Comparison of ENCODE assay signal across 8 mouse cellular contexts in genomic region chr19:46598187-46598586, GRCm38 (mm10). TPM values are rescaled to one million over a fixed set of nuclear protein-coding genes. Genes with fewer than 3 reads are reported as not detected.
DNase-seq lines count a peak whose midpoint lies in the region; ATAC-seq and TF ChIP-seq lines count a peak whose summit lies in the region.

No protein-coding gene starts in this region.

- peak overlapping the region; percentile 33; the same call in 1 of the 2 replicates for H3K4me2 ChIP-seq in heart, embryonic 12.5 days
- peak overlapping the region; percentile 97 for H3K4me2 ChIP-seq in hindbrain, embryonic 12.5 days (replicated peaks)

- DNase-seq in heart, postnatal 10 days = no peak
- no peak for DNase-seq in midbrain, embryonic 10.5 days (ENCODE audit: low spot score)
- DNase-seq in cerebellum, adult 8-10 months = no peak
- no peak for DNase-seq in spleen, adult 18-20 months

- no peaks in the 10 kb centered on the region for H3K9me3 ChIP-seq in heart, embryonic 12.5 days (replicated peaks)
- no peaks in the 10 kb centered on the region for H3K9me3 ChIP-seq in E14TG2a.4 (ENCODE audit: low read length)
- no peaks in the 10 kb centered on the region for H3K9me3 ChIP-seq in hindbrain, embryonic 12.5 days (replicated peaks)
- H3K9me3 ChIP-seq in midbrain, embryonic 10.5 days (replicated peaks) = no peaks in the 10 kb centered on the region

- TF ChIP-seq CTCF in E14TG2a.4 (conservative IDR thresholded peaks at IDR 0.05; ENCODE audit: low read length) = no peak

- no peak for ATAC-seq in heart, embryonic 12.5 days (ENCODE audit: insufficient number of reproducible peaks, low FRiP score)
- peak; percentile 5; the same call in 1 of the 2 replicates for ATAC-seq in hindbrain, embryonic 12.5 days (ENCODE audit: low FRiP score)
- ATAC-seq in inflammation-experienced regulatory T-cells, adult 6 months = no peak

- no peak overlapping the region for H3K4me3 ChIP-seq in heart, embryonic 12.5 days
- H3K4me3 ChIP-seq in E14TG2a.4 (replicated peaks; ENCODE audit: low read length) = peak overlapping the region; percentile 98
- H3K4me3 ChIP-seq in hindbrain, embryonic 12.5 days = no peak overlapping the region
- H3K4me3 ChIP-seq in midbrain, embryonic 10.5 days = peak overlapping the region; percentile 94

- peaks cover 25% of the 10 kb centered on the region for H3K36me3 ChIP-seq in heart, embryonic 12.5 days
- H3K36me3 ChIP-seq in E14TG2a.4 (ENCODE audit: insufficient read depth, low read length) = peaks cover 15% of the 10 kb centered on the region
- H3K36me3 ChIP-seq in hindbrain, embryonic 12.5 days = peaks cover 18% of the 10 kb centered on the region; the same call in 1 of the 2 replicates
- peaks cover 44% of the 10 kb centered on the region for H3K36me3 ChIP-seq in midbrain, embryonic 10.5 days

- peaks cover 31% of the 10 kb centered on the region for H3K4me1 ChIP-seq in heart, embryonic 12.5 days (replicated peaks)
- H3K4me1 ChIP-seq in E14TG2a.4 (replicated peaks; ENCODE audit: low read depth, low read length) = peaks cover 46% of the 10 kb centered on the region
- peaks cover 20% of the 10 kb centered on the region for H3K4me1 ChIP-seq in hindbrain, embryonic 12.5 days
- peaks cover 23% of the 10 kb centered on the region for H3K4me1 ChIP-seq in midbrain, embryonic 10.5 days

- H3K27ac ChIP-seq in heart, embryonic 12.5 days (ENCODE audit: poor library complexity, severe bottlenecking) = no peak overlapping the region
- no peak overlapping the region for H3K27ac ChIP-seq in hindbrain, embryonic 12.5 days
- H3K27ac ChIP-seq in midbrain, embryonic 10.5 days (replicated peaks) = peak overlapping the region; percentile 72

- intact Hi-C loops in heart, postnatal 10 days (cut with DNase I) = loop anchor here (2.0 kb wide), 1 partner anchor 25 kb away; no protein-coding TSS in a partner anchor

- no peaks in the 10 kb centered on the region for H3K27me3 ChIP-seq in heart, embryonic 12.5 days (replicated peaks)
- no peaks in the 10 kb centered on the region for H3K27me3 ChIP-seq in E14TG2a.4 (ENCODE audit: insufficient read depth, low read length)
- no peaks in the 10 kb centered on the region for H3K27me3 ChIP-seq in hindbrain, embryonic 12.5 days
- H3K27me3 ChIP-seq in midbrain, embryonic 10.5 days (ENCODE audit: low read depth, poor library complexity, severe bottlenecking) = no peaks in the 10 kb centered on the region

- no peak overlapping the region for H3K9ac ChIP-seq in heart, embryonic 12.5 days
- H3K9ac ChIP-seq in hindbrain, embryonic 12.5 days = no peak overlapping the region

- WGBS in heart, embryonic 12.5 days = 79% methylated on average over 4 of the region's 4 CpGs
- WGBS in hindbrain, embryonic 12.5 days = 82% methylated on average over 4 of the region's 4 CpGs
- WGBS in midbrain, embryonic 10.5 days = 85% methylated on average over 4 of the region's 4 CpGs

RNA-seq across cellular contexts. Expression of gene Wbp1l, which starts 0.7 kb away (rescaled TPM):
- polyA plus RNA-seq in heart, embryonic 12.5 days (2016; fragmentation: Nextera tagmentation; extraction: Ambion mirVana) = 53.4 and 55.6 TPM in 2 replicates
- total RNA-seq in heart, postnatal 10 days (2021) = 10 to 100 TPM; 65.0 to 75.0 TPM
- polyA plus RNA-seq in hindbrain, embryonic 12.5 days (2016; fragmentation: Nextera tagmentation; extraction: Ambion mirVana) = 54.6 and 56.4 TPM in 2 replicates
- 45.7 and 51.8 TPM in 2 replicates for polyA plus RNA-seq in midbrain, embryonic 10.5 days (2016; fragmentation: Nextera tagmentation; extraction: Ambion mirVana)
- polyA plus RNA-seq in inflammation-experienced regulatory T-cells, adult 6 months (2017; shearing (Covaris generic)) = 10 to 100 TPM; 16.4 to 19.4 (median 16.5) TPM

RNA-seq across cellular contexts. Expression of gene Sfxn2, which starts 25.0 kb away (rescaled TPM):
- 8.1 and 8.9 TPM in 2 replicates for polyA plus RNA-seq in heart, embryonic 12.5 days (2016; fragmentation: Nextera tagmentation; extraction: Ambion mirVana)
- 1 to 10 TPM; 3.0 to 3.8 TPM for total RNA-seq in heart, postnatal 10 days (2021)
- polyA plus RNA-seq in hindbrain, embryonic 12.5 days (2016; fragmentation: Nextera tagmentation; extraction: Ambion mirVana) = 14.6 and 15.0 TPM in 2 replicates
- polyA plus RNA-seq in midbrain, embryonic 10.5 days (2016; fragmentation: Nextera tagmentation; extraction: Ambion mirVana) = 17.0 and 18.1 TPM in 2 replicates
- polyA plus RNA-seq in inflammation-experienced regulatory T-cells, adult 6 months (2017; shearing (Covaris generic)) = 1 to 10 TPM; 3.8 to 9.2 (median 8.7) TPM

RNA-seq across cellular contexts. Expression of gene Arl3, which starts 25.2 kb away (rescaled TPM):
- 88.2 and 94.4 TPM in 2 replicates for polyA plus RNA-seq in heart, embryonic 12.5 days (2016; fragmentation: Nextera tagmentation; extraction: Ambion mirVana)
- 10 to 100 TPM; 32.8 to 33.6 TPM for total RNA-seq in heart, postnatal 10 days (2021)
- 190 and 196 TPM in 2 replicates for polyA plus RNA-seq in hindbrain, embryonic 12.5 days (2016; fragmentation: Nextera tagmentation; extraction: Ambion mirVana)
- 207 and 216 TPM in 2 replicates for polyA plus RNA-seq in midbrain, embryonic 10.5 days (2016; fragmentation: Nextera tagmentation; extraction: Ambion mirVana)
- 10 to 100 TPM; 25.9 to 27.1 (median 26.8) TPM for polyA plus RNA-seq in inflammation-experienced regulatory T-cells, adult 6 months (2017; shearing (Covaris generic))

Comparison
In these comparisons a context has a peak if more than half of its experiments do, and no peak if none do; other contexts are left out.
1. H3K4me3 ChIP-seq: peak in E14TG2a.4 (single experiment) and midbrain, embryonic 10.5 days (single experiment); none in heart, embryonic 12.5 days (single experiment) and hindbrain, embryonic 12.5 days (single experiment).